ENCODE assay signal across 13 mouse cellular contexts in the genomic region with DNA sequence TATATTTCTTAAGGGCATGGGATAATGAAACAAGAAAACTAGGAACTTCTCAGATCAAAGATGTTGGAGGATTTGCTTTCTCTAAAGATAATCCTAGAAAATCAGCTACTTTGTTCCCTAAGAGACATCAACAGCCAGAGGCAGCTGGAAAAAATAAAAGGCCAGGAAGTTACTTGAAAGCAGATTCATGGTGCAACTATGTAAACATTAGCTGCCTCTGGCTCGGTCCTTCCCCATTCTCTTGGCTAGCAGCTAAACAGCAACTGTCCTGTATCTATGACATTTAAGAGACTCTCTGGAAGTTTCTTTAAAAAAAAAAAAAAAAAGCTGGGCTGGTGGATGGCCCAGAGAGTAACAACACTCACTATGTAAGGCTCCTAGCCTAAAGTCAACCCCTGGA. TPM values are rescaled to one million over a fixed set of nuclear protein-coding genes. Genes with fewer than 3 reads are reported as not detected.
A peak's percentile ranks its signal among the peaks of the same experiment; 100 is the strongest.
DNase-seq lines count a peak whose midpoint lies in the region; ATAC-seq and TF ChIP-seq lines count a peak whose summit lies in the region.
"Had no signal": no experiment of that assay in that cellular context is flagged by ENCODE, and none has a peak within 500 bp of the region (broad histone marks: within the 10 kb centered on the region; RNA-seq: fewer than 3 reads in every experiment).

No protein-coding gene starts in this region.

- no peak for TF ChIP-seq CTCF in kidney, postnatal 0 days (IDR thresholded peaks at IDR 0.05; ENCODE audit: low read depth)

- H3K9ac ChIP-seq in embryonic facial prominence, embryonic 11.5 days (replicated peaks; ENCODE audit: low read length), result no peak overlapping the region
- H3K9ac ChIP-seq in kidney, postnatal 0 days (ENCODE audit: low read depth, low read length), result no peak overlapping the region
- H3K9ac ChIP-seq in kidney, embryonic 14.5 days (ENCODE audit: low read depth, low read length), result no peak overlapping the region
- no peak overlapping the region; the same call in 1 of the 2 replicates for H3K9ac ChIP-seq in embryonic facial prominence, embryonic 13.5 days
- no peak overlapping the region for H3K9ac ChIP-seq in midbrain, embryonic 15.5 days
- H3K9ac ChIP-seq: embryonic facial prominence, embryonic 12.5 days; hindbrain, embryonic 14.5 days had no signal

- H3K27ac ChIP-seq in embryonic facial prominence, embryonic 11.5 days (replicated peaks; ENCODE audit: low read depth, low read length), result no peak overlapping the region
- H3K27ac ChIP-seq in embryonic facial prominence, embryonic 10.5 days (replicated peaks), result no peak overlapping the region
- no peak overlapping the region; the same call in 1 of the 2 replicates for H3K27ac ChIP-seq in kidney, postnatal 0 days
- no peak overlapping the region for H3K27ac ChIP-seq in kidney, embryonic 14.5 days (ENCODE audit: low read depth, low read length)
- H3K27ac ChIP-seq in embryonic facial prominence, embryonic 13.5 days, result peak overlapping the region; percentile 65; the same call in 1 of the 2 replicates
- no peak overlapping the region for H3K27ac ChIP-seq in midbrain, embryonic 15.5 days
- H3K27ac ChIP-seq: embryonic facial prominence, embryonic 12.5 days; hindbrain, embryonic 14.5 days had no signal

- H3K4me2 ChIP-seq in embryonic facial prominence, embryonic 11.5 days (ENCODE audit: low read depth, low read length), result no peak overlapping the region
- no peak overlapping the region for H3K4me2 ChIP-seq in kidney, postnatal 0 days (ENCODE audit: low read length)
- H3K4me2 ChIP-seq in kidney, embryonic 14.5 days (replicated peaks; ENCODE audit: low read depth, low read length), result no peak overlapping the region
- peak overlapping the region; percentile 71 for H3K4me2 ChIP-seq in embryonic facial prominence, embryonic 13.5 days
- no peak overlapping the region for H3K4me2 ChIP-seq in midbrain, embryonic 15.5 days
- H3K4me2 ChIP-seq: hindbrain, embryonic 14.5 days had no signal

- 14% methylated on average over 1 of the region's 1 CpGs for WGBS in embryonic facial prominence, embryonic 11.5 days
- 16% methylated on average over 1 of the region's 1 CpGs for WGBS in embryonic facial prominence, embryonic 10.5 days
- 20% methylated on average over 1 of the region's 1 CpGs for WGBS in kidney, postnatal 0 days
- WGBS in kidney, embryonic 14.5 days, result 10% methylated on average over 1 of the region's 1 CpGs
- WGBS in embryonic facial prominence, embryonic 13.5 days, result 3% methylated on average over 1 of the region's 1 CpGs
- 22% methylated on average over 1 of the region's 1 CpGs for WGBS in midbrain, embryonic 15.5 days

- H3K4me3 ChIP-seq in embryonic facial prominence, embryonic 11.5 days (ENCODE audit: low read depth, low read length), result no peak overlapping the region
- no peak overlapping the region for H3K4me3 ChIP-seq in embryonic facial prominence, embryonic 10.5 days
- no peak overlapping the region for H3K4me3 ChIP-seq in kidney, postnatal 0 days (replicated peaks; ENCODE audit: low read depth, low read length)
- no peak overlapping the region for H3K4me3 ChIP-seq in kidney, embryonic 14.5 days (ENCODE audit: low read length)
- no peak overlapping the region for H3K4me3 ChIP-seq in embryonic facial prominence, embryonic 13.5 days
- H3K4me3 ChIP-seq in midbrain, embryonic 15.5 days, result no peak overlapping the region
- H3K4me3 ChIP-seq: embryonic facial prominence, embryonic 12.5 days had no signal

- no peaks in the 10 kb centered on the region for H3K4me1 ChIP-seq in embryonic facial prominence, embryonic 11.5 days (ENCODE audit: control insufficient read depth, insufficient read depth, low read length)
- peaks cover 48% of the 10 kb centered on the region for H3K4me1 ChIP-seq in embryonic facial prominence, embryonic 10.5 days
- peaks cover 13% of the 10 kb centered on the region for H3K4me1 ChIP-seq in kidney, postnatal 0 days (replicated peaks; ENCODE audit: insufficient read depth, low read length)
- peaks cover 23% of the 10 kb centered on the region for H3K4me1 ChIP-seq in kidney, embryonic 14.5 days (ENCODE audit: control insufficient read depth, insufficient read depth, low read length)
- H3K4me1 ChIP-seq in embryonic facial prominence, embryonic 13.5 days, result peaks cover 52% of the 10 kb centered on the region
- peaks cover 10% of the 10 kb centered on the region for H3K4me1 ChIP-seq in midbrain, embryonic 15.5 days

- peak; percentile 64 for DNase-seq in embryonic facial prominence, embryonic 11.5 days (ENCODE audit: low spot score)
- DNase-seq in embryonic facial prominence, embryonic 10.5 days (ENCODE audit: low spot score), result no peak
- peak; percentile 81 for DNase-seq in kidney, postnatal 0 days (ENCODE audit: low spot score)
- peak; percentile 70 for DNase-seq in lung, postnatal 10 days
- DNase-seq in right cerebral cortex, adult 18-20 months, result no peak
- DNase-seq: cerebellum, adult 8-10 months; layer of hippocampus, adult 9-11 months; thymus, postnatal 14 days had no signal

- H3K36me3 ChIP-seq in embryonic facial prominence, embryonic 11.5 days (replicated peaks; ENCODE audit: control insufficient read depth, insufficient read depth, low read depth, low read length), result no peaks in the 10 kb centered on the region
- H3K36me3 ChIP-seq in embryonic facial prominence, embryonic 10.5 days (replicated peaks), result peaks cover 4% of the 10 kb centered on the region; the same call in 1 of the 2 replicates
- H3K36me3 ChIP-seq in kidney, postnatal 0 days (ENCODE audit: insufficient read depth, low read length), result no peaks in the 10 kb centered on the region
- no peaks in the 10 kb centered on the region for H3K36me3 ChIP-seq in kidney, embryonic 14.5 days (ENCODE audit: control insufficient read depth, insufficient read depth, low read length)
- H3K36me3 ChIP-seq in embryonic facial prominence, embryonic 13.5 days, result peaks cover 3% of the 10 kb centered on the region
- H3K36me3 ChIP-seq in midbrain, embryonic 15.5 days (replicated peaks), result no peaks in the 10 kb centered on the region

- no peak for ATAC-seq in embryonic facial prominence, embryonic 11.5 days (replicated peaks; ENCODE audit: insufficient number of reproducible peaks, low FRiP score, low TSS enrichment, low read depth)
- no peak for ATAC-seq in kidney, postnatal 0 days (replicated peaks; ENCODE audit: low FRiP score, low read depth)
- ATAC-seq in kidney, embryonic 14.5 days (ENCODE audit: low FRiP score, low TSS enrichment), result no peak
- no peak for ATAC-seq in embryonic facial prominence, embryonic 13.5 days (ENCODE audit: insufficient number of reproducible peaks, insufficient read depth, low FRiP score, low TSS enrichment, low read depth)
- no peak for ATAC-seq in midbrain, embryonic 15.5 days (replicated peaks)

- no peaks in the 10 kb centered on the region for H3K9me3 ChIP-seq in embryonic facial prominence, embryonic 11.5 days (replicated peaks; ENCODE audit: control insufficient read depth, low read length)
- no peaks in the 10 kb centered on the region for H3K9me3 ChIP-seq in embryonic facial prominence, embryonic 10.5 days
- H3K9me3 ChIP-seq in kidney, postnatal 0 days (replicated peaks; ENCODE audit: low read length), result no peaks in the 10 kb centered on the region
- H3K9me3 ChIP-seq in kidney, embryonic 14.5 days (ENCODE audit: control insufficient read depth, low read length), result no peaks in the 10 kb centered on the region
- H3K9me3 ChIP-seq in embryonic facial prominence, embryonic 13.5 days, result no peaks in the 10 kb centered on the region
- no peaks in the 10 kb centered on the region for H3K9me3 ChIP-seq in midbrain, embryonic 15.5 days
- H3K9me3 ChIP-seq: embryonic facial prominence, embryonic 12.5 days had no signal

- H3K27me3 ChIP-seq in embryonic facial prominence, embryonic 11.5 days (ENCODE audit: control insufficient read depth, insufficient read depth, low read length), result 0 out of 2 replicates have a peak, but pooled peaks cover 3% of the 10 kb centered on the region
- H3K27me3 ChIP-seq in embryonic facial prominence, embryonic 10.5 days (replicated peaks; ENCODE audit: low read depth, poor library complexity, severe bottlenecking), result peaks cover 39% of the 10 kb centered on the region
- no peaks in the 10 kb centered on the region for H3K27me3 ChIP-seq in kidney, postnatal 0 days (ENCODE audit: insufficient read depth, low read length)
- no peaks in the 10 kb centered on the region for H3K27me3 ChIP-seq in kidney, embryonic 14.5 days (ENCODE audit: control insufficient read depth, insufficient read depth, low read length)
- H3K27me3 ChIP-seq in embryonic facial prominence, embryonic 13.5 days, result no peaks in the 10 kb centered on the region
- H3K27me3 ChIP-seq in midbrain, embryonic 15.5 days (replicated peaks), result peaks cover 19% of the 10 kb centered on the region
- H3K27me3 ChIP-seq: embryonic facial prominence, embryonic 12.5 days had no signal

RNA-seq across cellular contexts. Expression of a gene that starts 3.7 kb away (rescaled TPM):
- polyA plus RNA-seq in embryonic facial prominence, embryonic 11.5 days (2014; fragmentation: Nextera tagmentation; extraction: Ambion mirVana), result 17.0 and 28.7 TPM in 2 replicates
- polyA plus RNA-seq in embryonic facial prominence, embryonic 10.5 days (2016; fragmentation: Nextera tagmentation; extraction: Ambion mirVana), result 10.8 and 15.2 TPM in 2 replicates
- 23.8 and 26.5 TPM in 2 replicates for polyA plus RNA-seq in kidney, postnatal 0 days (2015; fragmentation: Nextera tagmentation; extraction: Ambion mirVana)
- 9.3 and 14.9 TPM in 2 replicates for polyA plus RNA-seq in kidney, embryonic 14.5 days (2014; fragmentation: Nextera tagmentation; extraction: Ambion mirVana)
- 43.9 and 67.9 TPM in 2 replicates for polyA plus RNA-seq in embryonic facial prominence, embryonic 13.5 days (2015; fragmentation: Nextera tagmentation; extraction: Ambion mirVana)
- polyA plus RNA-seq in midbrain, embryonic 15.5 days (2015; fragmentation: Nextera tagmentation; extraction: Ambion mirVana), result 25.0 and 25.6 TPM in 2 replicates

Comparison
In these comparisons a context has a peak if more than half of its experiments do, and no peak if none do; other contexts are left out.
1. DNase-seq: peak in embryonic facial prominence, embryonic 11.5 days (single experiment), kidney, postnatal 0 days (single experiment) and lung, postnatal 10 days (single experiment); none in embryonic facial prominence, embryonic 10.5 days (single experiment) and right cerebral cortex, adult 18-20 months (single experiment).